Mouse (Mus musculus) testis, adult 2 months (tissue): ENCODE data around the gene Ifnlr1.

Source experiments
- CTCF ChIP-seq: fragments of 200-500 bp; IDR thresholded peaks from 2 replicates; pipeline ENCODE4 v1.5.1; 2012; ENCODE audit warnings: low read depth, mild to moderate bottlenecking, inconsistent platforms, low read length, moderate library complexity; ENCODE audit not compliant: control insufficient read depth, insufficient read depth, insufficient replicate concordance
- POLR2A ChIP-seq: fragments of 200-500 bp; IDR thresholded peaks from 2 replicates; pipeline ENCODE4 v1.6.1; 2012; ENCODE audit warnings: low read depth, mild to moderate bottlenecking, inconsistent platforms, low read length, moderate library complexity; ENCODE audit not compliant: control insufficient read depth

- TF ChIP-seq POLR2A: no peak
- TF ChIP-seq CTCF: peak; percentile 71; the same call in 1 of the 2 replicates
Observed at GRCm38 (mm10) chr4:135722540-135723290, 36.6 kb downstream of the Ifnlr1 start.
